Mouse (Mus musculus): ENCODE data around the gene Runx1.
A peak's percentile ranks its signal among the peaks of the same experiment; 100 is the strongest.

Gene Runx1

DNA sequence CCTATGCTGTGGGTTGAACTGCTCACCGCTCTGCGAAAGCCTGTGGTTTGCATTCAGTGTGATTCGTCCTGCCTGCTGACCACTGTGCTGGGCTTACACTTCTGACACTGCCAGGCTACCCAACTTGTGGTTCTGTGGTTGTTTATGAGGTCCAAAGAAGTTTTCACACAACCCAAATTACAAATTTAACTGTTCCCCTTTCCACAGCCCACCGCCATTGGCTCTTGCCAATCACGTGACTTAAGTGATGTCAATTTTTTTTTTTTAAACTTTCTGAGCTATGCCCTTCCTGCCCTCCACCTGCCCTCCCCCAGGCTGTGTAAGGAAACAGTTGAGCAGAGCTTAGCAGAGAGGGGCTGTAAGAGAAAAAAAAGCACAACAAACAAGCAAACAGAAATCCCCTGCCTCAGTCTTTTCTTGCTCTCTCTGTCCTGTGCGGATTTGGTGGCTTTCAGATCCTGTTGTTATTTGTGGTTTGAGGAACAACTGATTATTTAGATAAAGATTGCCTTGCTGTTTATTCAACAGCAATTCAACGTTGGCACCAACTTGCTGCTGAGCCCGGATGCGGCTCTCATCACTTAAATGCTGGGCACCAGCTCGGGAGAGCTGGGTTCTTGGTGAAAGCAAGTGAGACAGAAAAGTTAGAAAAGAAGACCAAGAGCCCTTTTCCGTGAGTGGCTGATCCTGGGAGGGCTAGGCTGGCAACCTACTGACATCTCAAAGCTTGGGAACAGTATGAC is at the start of gene Runx1:
Runx1 (minus strand) TSS at position 242 of the 743 bp plus-strand sequence.
- DNase-seq (ENCODE audit: extremely low spot score, low spot score), result no peak

DNA sequence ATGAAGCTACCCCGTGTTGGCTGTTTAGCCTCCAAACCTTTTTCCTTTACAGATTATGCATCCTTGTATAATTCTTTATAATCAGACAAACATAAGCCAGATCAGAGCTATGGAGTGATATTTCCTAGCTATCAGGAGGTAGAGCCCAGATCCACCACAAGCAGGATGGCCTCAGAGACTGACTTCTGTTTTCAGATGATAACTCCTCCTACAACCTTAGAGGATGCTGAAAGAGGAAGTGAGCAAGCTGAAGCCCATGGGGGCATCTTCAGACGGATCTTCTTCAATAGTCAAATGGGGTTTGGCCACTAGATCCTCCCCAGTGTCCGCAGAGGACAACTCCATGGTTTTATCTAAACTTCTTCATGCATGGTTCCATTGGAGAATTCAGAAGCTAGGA is 48.1 kb upstream of the Runx1 start:
- no peak for DNase-seq (ENCODE audit: extremely low spot score, low spot score)

DNA sequence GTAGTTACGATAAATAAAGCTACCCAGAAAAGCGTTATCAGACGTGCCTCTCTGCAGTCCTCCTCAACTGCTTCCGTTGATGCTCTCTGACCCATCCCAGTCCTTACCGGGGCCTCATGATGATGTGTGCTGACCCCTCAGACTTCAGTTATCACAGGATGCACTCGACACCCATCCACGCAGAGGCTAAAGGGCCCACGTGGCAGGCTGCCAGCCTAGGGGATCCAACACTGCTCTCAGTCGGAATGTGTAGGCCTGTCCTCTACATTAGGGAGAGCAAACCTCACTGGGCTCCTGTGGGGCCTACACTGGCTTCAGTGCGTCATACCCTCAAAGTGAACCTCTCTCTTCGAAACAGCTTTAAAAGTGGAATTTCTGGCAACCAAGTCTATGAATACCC is 45.8 kb upstream of the Runx1 start:
- no peak for DNase-seq (ENCODE audit: extremely low spot score, low spot score)

DNA sequence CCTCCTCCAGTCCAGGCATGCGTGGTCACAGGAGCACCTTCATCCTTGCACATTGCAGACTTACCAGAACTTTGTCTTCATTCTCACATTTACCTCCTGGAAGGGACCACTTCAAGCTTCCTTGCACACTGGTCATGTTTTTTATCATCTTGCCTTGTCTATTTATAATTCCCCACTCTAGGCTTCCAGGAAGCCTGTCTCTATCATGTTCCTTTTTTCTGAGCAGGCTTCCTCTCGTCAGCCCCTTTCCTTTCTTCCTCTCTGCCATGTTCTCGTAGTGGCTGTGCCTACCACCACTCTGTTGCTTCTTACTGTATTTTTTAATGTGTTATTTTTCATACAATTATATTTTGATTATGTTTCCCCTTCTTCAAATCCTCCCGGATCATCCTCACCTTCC is 42.6 kb upstream of the Runx1 start:
- DNase-seq (ENCODE audit: extremely low spot score, low spot score), result no peak

DNA sequence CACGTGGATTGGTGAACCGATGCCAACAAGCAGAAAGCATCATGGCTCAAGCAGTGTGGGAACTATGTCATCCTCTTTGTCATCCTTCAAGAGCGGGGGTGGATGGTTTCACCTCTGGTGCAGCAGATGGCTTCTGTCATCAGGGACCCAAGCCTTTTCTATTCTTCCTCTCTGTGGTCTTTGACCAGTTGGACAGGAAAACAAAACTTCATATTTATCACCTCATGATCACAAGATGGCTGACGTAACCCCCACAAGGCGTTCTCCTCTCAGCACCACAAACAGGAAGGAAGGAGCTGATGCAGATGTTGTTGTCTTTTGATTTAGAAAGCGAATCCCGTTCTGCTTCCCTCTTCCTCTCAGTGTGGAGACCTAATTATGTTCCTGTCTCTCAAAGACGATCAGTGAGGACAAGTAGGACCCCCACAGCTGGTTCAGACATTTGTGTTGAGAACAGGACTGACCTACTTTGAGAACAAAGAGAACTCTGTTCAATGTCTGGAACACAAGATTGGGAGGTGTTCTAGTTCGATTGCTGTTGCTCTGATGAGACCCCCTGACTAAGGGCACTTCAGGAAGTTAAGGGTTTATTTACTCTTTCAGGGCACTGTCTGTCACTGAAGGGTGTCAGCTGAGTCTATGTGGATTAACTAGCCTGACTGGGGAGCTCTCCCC is 41.4 kb upstream of the Runx1 start:
- DNase-seq (ENCODE audit: extremely low spot score, low spot score), result no peak

DNA sequence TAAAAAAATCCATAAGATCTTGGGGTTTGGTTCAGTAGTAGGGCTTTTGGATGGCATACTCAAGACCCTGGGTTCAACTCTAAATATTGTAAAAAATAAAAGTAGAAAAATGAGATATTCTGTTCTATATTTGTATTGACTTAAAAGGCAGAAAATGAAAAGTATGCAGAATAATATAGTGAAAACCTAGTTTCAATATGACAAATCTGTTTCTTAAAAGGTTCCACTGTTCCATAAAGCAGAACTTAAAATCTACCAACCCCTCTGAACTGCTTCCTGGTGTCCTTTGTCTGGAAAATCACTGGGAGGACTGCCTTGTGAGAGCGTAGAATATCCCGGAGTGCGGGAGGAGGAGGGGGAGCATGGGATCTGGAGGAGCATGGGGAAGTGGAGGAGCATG is 39.4 kb upstream of the Runx1 start:
- DNase-seq (ENCODE audit: extremely low spot score, low spot score), result no peak

DNA sequence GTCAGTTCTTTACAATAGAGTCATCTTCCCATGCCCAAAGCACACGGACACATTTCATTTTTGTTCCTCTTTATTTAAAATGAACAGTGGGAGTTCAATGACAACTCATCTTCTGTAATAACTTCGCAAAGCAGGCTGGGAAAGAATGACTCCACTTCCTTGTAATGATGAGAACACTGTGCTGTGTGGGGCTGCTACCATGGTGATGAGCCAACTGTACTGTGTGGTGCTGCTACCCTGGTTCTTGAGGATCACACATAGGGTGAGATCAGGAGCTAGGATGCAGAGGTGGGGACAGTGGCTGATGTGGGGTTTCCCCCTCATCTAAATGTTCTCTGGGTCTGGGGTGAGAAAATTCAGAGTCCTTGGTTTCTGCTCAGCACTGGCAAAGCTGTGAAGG is 38.2 kb upstream of the Runx1 start:
- DNase-seq (ENCODE audit: extremely low spot score, low spot score), result no peak

DNA sequence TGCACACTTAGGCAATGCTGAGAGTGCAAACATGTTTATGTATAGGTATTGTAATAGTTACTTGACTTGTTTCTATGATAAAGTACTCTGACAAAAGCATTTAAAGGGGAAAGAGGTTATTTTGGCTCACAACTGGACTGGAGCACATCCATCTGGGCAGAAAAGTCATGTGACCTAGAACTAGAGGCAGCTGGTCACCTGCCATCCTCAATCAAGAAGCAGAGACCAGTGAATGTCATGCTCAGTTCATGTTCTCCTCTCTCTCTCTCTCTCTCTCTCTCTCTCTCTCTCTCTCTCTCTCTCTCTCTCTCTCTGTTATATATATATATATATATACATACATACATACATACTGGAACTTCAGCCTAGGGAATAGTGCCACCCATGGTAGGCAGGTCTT is 37.2 kb upstream of the Runx1 start:
- DNase-seq (ENCODE audit: extremely low spot score, low spot score), result no peak

DNA sequence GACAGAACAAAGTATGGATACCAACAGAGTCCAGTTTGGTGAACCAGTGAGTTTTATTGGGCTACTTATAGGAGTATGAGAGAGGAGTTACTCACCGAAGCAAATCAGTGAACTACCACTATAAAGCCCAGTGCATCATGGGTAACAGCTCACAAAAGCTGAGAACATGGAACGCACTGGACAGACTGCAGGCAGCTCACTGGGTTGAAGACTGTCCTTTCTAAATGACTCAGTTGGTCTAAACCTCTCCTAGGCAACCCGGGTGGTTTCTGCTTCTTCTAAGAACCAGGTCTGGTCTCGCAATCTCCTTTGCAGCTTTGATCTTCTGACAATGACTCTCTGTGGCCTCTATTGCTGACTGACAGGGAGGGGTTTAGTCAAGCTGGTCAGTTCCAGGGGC is 36.5 kb upstream of the Runx1 start:
- DNase-seq (ENCODE audit: extremely low spot score, low spot score), result no peak

DNA sequence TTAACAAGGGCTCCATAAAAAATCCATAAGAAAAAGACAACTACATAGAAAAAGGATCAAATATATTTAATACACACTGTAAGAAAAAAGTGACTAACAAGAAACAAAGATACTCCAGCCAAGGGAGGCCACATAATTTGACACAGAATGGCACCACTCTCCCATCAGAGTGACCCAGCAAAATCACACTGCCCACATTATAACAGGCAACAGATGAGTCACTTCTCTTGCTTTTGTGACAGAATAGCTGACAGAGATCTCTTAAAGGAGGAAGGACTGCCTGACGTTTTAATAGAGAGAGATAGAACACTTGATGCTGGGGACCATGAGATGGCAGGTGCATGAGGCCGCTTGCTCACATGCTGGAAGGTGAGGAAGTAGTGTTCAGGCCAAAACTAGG is 35.6 kb upstream of the Runx1 start:
- DNase-seq (ENCODE audit: extremely low spot score, low spot score), result no peak

DNA sequence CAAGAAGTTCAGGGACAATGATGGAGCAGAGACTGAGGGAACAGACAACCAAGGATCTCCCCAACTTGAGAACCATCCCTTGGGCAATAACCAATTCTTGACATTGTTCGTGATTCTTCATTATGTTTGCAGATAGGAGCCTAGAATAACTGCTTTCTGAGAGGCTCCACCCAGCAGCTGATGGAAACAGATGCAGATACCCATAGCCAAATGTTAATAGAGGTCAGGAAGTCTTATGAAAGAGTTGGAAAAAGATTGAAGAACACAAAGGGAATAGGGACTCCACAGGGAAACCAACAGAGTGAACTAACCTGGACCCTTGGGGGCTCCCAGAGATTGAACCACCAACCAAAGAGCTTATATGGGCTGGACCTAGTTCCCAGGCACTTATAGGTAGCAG is 34.7 kb upstream of the Runx1 start:
- DNase-seq (ENCODE audit: extremely low spot score, low spot score), result no peak

DNA sequence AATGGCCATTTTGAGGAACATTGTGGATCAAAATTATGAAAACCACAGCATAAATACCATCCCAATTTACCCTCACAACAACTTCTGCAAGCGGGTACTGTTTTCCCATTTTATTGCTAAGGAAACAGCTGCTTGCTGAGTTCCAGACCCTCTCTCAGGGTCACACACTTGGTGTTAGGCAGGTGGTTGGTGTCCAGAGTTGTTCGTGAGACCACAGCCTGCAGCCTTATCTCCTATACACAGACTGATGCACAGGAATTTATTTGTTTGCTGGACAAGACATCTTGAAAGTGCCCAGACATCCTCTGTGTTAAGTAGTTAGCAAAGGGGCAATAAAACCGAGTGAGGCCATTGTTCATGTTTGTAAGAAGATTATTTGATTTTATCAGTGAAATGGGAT is 30.8 kb upstream of the Runx1 start:
- no peak for DNase-seq (ENCODE audit: extremely low spot score, low spot score)

DNA sequence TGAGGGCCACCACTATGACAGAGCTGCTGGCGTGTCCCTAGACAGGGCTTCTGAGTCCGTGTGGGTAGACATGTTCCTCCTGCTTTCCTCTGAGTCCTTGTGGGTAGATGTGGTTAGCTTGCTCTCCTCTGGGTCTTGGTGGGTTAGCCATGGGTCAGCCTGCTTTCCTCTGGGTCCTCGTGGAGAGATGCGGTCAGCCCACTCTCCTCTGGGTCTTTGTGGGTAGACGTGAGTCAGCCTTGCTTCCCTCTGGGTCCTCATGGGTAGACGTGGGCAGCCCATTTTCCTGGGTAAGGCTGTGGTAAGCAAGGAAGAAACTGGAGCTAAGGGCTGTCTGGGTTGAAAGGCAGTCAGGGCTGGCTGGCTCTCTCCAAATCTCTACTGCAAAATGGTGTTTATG is 26.3 kb upstream of the Runx1 start:
- no peak for DNase-seq (ENCODE audit: extremely low spot score, low spot score)

DNA sequence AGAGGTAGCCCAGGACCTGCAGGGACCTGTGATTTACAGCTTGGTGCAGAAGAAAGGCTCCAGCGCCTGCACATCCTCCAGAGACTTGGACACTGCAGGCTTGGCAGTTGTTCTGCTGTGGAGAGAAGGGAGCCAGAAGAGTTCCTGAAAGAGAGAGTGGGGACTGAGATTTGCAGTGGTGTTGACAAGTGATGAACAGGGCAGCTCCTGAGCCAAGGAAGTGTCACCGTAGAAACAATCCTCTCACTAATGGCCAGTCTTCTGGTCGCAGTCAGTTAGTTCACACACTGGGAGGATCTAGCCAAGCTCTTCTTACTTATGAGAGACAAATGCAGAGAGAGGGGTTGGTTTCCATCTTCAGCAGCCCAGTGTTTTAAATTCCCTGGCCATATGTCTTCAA is 24.5 kb upstream of the Runx1 start:
- DNase-seq (ENCODE audit: extremely low spot score, low spot score), result no peak

DNA sequence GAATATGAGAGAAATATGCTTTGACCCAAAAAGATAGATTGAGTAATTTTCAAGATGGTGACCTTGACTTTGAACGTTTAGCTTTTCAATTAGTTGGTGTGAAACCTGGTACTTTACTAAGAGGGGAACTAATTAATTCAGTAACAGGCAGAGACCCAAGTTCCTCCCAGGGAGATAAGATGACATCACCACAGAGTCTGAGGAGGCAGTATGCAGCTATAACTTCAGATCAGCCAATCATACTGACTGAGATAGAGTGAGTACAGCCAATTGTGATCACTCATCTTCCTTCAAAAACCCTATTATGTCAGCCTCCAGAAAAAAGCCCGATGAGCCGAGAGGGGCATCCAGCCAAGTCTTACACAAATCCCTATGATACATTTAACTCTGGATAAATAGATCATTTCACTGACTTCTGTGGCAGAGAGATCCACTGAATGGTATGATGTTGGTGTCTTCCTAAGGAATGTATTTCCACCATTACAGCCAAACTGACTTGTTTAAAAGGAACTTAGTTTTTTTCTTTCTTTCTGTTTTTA is 21.9 kb upstream of the Runx1 start:
- no peak for DNase-seq (ENCODE audit: extremely low spot score, low spot score)

DNA sequence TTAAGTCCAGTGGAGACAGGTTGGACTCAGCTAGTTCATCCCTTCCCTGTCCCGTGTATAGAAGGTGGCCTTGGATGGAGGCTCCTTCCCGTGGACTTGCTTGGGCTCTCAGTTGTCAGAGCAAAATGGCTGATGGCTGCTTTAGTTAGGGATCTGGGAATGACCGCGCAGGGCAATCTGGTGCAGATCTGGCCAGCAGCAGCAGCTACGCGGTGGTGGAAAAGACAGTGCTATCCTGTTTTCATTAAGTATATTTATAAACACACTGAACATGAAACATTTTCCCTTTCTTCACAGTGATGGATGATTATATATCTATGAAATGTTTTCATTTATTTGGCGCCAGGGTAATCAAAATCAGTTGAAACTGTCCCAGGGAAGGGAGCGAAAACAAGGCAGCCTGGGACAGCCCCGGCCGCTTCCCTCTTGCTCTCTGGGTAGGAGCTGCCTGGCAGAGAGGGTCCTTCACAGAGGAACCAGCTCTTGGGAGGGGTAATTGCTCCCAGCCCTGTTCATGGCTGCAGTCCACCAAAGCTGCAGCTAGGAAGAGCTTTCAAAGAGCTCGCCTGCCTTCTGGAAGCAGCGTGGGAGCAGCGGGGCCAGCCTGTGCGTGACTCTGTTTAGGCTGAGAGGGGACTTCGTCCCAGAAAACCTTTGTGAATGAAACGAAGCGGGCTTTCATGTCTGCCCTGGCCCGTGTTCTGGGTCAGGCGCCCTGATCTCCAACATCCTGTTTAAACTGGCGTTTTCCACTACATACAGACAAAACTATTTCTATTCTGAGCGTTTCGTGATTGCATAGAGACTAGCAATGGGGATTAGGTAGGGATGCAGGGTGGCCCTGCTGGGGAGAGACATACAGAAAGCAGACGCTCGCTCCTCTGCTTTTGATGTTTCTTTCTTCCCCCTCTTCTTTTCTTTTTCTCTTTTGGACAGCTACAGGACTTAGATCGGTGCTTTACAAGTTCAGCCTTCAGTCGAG is 19.6 kb upstream of the Runx1 start:
- peak; percentile 26 for DNase-seq (ENCODE audit: extremely low spot score, low spot score)

DNA sequence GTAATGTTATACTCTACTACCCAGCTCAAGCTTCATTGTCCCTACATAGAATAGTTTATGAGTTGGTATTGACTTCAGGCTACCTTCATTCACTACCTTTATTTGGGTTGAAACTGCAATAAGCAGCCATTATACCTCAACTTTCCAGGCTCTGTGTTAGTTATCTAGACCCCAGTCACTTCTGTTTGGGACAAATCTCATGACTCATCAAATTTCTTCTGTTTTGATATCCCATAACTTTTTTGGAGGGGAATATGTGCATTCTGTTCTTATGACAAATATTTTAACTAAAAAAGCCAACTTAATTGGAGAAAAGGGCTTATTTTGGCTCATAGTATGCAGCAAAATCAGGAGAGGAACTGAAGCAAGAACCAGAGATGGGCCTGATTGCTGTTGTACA is 12.8 kb upstream of the Runx1 start:
- DNase-seq (ENCODE audit: extremely low spot score, low spot score), result no peak

DNA sequence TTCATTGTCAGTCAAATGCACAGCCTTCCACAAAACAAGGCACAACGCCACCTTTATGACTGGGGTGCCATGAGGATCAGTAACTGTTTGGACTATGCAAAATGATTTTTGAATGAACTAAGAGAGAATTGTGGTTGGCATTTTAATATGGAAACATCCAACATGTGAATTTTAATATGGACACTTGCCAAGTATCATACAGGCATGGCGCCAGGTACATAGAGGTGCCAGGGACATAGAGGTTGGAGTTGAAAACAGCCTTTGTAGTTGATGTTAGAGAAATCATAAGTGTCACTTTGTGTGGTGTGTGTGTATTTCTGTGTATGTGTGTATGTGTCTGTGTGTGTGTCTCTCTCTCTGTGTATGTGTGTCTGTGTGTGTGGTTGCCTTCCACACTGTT is 5.4 kb upstream of the Runx1 start:
- no peak for DNase-seq (ENCODE audit: extremely low spot score, low spot score)

DNA sequence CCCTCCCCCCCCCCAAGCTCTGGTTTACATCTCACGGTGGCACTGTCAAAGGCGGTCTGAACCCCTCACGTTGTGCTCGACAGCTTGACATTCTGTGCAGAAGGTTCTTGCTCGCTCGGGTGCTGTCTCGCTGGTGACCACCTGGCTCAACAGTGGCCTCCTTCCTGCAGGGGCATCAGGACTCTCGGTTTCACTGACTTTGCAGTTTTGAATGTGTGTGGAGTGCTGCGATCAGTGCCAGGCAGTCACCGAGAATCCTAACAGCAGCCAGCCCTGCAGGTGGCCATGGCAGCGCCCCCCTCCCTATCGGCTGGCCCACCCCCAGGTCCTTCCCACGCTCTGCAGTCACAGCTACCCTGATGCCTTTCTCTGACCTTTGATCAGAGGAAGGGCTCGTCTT is 4.5 kb upstream of the Runx1 start:
- no peak for DNase-seq (ENCODE audit: extremely low spot score, low spot score)

DNA sequence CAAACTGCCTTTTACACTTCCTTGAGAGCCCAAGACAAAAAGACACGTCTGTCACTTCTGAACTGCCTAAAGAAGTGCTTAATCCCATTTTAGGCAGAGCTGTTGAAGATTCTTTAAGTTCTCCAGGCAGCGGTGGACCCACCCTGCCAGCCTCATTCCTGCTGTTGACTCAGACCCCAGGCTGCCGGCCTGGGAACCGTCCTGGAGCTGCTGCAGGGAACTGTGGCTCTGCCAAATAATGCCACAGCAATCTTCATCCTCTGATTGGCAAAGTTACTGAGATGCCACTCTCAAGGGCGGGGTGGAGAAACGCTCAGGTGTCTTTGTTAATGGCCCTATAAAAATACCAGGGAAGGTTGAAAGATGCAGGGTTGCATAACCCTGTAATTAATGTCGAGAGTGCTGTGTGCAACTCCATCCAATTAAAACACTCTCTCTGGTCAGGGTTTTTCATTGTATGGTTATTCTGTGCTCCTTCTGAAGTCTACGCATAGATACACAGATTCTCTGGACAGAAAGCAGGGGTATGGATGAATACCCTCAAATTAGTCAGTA is 2.4 kb upstream of the Runx1 start:
- DNase-seq (ENCODE audit: extremely low spot score, low spot score), result no peak

DNA sequence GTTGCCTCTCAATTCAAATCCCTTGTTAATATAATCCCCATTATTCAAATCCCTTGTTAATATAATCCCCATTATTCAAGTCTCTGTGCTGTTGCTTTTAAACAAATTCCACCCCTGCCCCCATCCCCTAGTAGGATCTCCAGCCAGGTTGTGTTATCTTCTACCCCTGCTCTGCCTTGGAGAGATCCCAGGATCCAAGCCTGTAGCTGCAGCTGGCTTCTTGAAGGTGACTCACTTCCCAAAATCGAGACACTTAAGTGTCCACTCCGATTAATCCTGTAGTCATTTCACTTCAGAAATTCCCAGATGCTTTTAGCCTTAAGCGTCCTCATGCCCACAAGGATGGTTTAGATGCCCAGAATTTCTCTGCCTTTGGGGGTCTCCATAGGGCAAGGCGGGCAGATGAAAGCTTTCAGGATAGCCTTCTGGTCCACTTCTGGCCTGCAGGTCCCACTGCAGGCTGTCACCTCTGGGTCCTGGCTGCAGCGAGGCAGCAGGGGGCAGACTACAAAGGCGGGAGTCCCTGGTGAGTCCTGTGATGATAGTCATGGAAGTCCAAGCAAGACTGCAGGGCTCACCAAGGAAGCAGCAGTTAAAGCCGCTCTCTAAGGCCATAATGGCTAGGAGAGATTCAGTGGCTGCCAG is 1.8 kb upstream of the Runx1 start:
- no peak for DNase-seq (ENCODE audit: extremely low spot score, low spot score)
